Mouse (Mus musculus) Patski (cell line): ENCODE measurements at regions not wholly inside any gene's neighbourhood (a gene's known extent, or its start where the extent isn't known, plus 50 kb on each side); places are given as distances from the start of the nearest gene placed in this dataset.

Source experiments
- ATAC-seq: fragments of 100-300 bp; one replicate; pipeline ENCODE4 v1.8.0; 2021
- CTCF ChIA-PET: fragments of 350-600 bp; sonication (Branson Sonifier 250); formaldehyde crosslinking; loops from one replicate; lab custom pipeline; 2022; ENCODE audit warnings: inconsistent platforms; lab: Charles Lee
- POLR2A ChIA-PET: fragments of 350-600 bp; sonication (Branson Sonifier 250); formaldehyde crosslinking; loops from one replicate; lab custom pipeline; 2022; ENCODE audit warnings: antibody characterized with exemption, inconsistent platforms; lab: Charles Lee
- DNase-seq: peaks from one replicate; pipeline ENCODE4 v3.0.0-alpha.2; 2011; ENCODE audit warnings: low read depth, low spot score
- H3K27me3 ChIP-seq: fragments of 371-371 bp; one replicate; pipeline ENCODE4 v1.5.1; 2021
- CTCF ChIP-seq: fragments of 100-300 bp; IDR thresholded peaks from one replicate; pipeline ENCODE4 v1.5.1; 2021
- in situ Hi-C: fragments of 300-500 bp; cut with MboI; formaldehyde crosslinking; loops from 3 replicates; pipeline ENCODE4 v1.11.1; 2018; ENCODE audit warnings: low pct_unique_long_range_greater_than_20kb, mixed read lengths

- POLR2A ChIA-PET = no interaction called here
- in situ Hi-C loops = no loop called here
- no peak for TF ChIP-seq CTCF
- DNase-seq (no peak), ATAC-seq (no peak)
- CTCF ChIA-PET = interaction anchor here (1.1 kb wide), 1 partner anchor 17 kb away, joined by 3 read pairs; no protein-coding TSS in a partner anchor
- no peaks in the 10 kb centered on the region for H3K27me3 ChIP-seq
Observed at GRCm38 (mm10) chr3:37916281-37916680, 192.0 kb upstream of the Gm5148 start.

DNA sequence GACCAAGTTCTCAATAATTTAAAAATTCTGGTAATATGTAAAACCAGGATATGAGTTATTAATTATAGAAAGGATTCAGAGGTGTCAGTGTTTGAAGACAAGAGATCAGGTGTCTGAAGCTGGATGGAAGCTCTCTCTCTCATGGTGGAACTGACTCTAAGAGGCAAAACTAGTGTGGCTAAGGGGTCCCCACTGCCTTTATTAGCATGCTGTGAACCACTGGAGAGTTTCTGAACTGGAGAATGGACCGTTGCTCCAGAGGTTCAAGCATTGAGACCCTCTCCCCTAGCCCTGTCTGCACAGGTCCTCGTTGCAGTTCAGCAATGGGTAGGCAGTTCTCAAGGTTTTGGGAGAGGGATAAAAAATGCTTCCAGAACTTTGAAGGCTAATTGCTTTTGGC lies 191.4 kb upstream of the Gm5148 start:
- POLR2A ChIA-PET = no interaction called here

DNA sequence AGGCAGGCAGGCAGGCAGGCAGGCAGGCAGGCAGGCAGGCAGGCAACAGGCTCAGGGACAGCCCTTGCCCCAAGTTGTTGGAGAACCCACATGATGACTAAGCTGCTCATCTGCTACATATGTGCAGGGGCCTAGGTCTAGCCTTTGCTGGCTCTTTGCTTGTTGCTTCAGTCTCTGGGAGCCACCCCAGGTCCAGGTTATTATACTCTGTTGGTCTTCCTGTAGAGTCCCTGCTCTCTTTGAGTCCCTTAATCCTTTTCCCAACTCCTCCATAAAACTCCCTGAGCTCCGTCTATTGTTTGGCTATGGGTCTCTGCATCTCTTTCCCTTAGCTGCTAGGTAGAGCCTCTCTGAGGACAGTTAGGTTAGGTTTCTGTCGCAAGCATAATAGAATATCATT lies 189.8 kb upstream of the Gm5148 start:
- no peaks in the 10 kb centered on the region for H3K27me3 ChIP-seq
- DNase-seq = no peak
- CTCF ChIA-PET = no interaction called here
- in situ Hi-C loops = no loop called here
- POLR2A ChIA-PET = no interaction called here
- no peak for ATAC-seq
- no peak for TF ChIP-seq CTCF

More for the DNA sequence above, 191.4 kb upstream of the Gm5148 start:
- ATAC-seq (no peak), DNase-seq (no peak)
- H3K27me3 ChIP-seq = no peaks in the 10 kb centered on the region
- TF ChIP-seq CTCF = no peak
- in situ Hi-C loops = no loop called here
- CTCF ChIA-PET = no interaction called here

GRCm38 (mm10) chr3:37909821-37910220 lies 185.5 kb upstream of the Gm5148 start:
- ATAC-seq (no peak), DNase-seq (no peak)
- no peaks in the 10 kb centered on the region for H3K27me3 ChIP-seq
- in situ Hi-C loops = no loop called here
- no peak for TF ChIP-seq CTCF
- ChIA-PET POLR2A (no interaction called here), CTCF (no interaction called here)

- ATAC-seq (no peak), DNase-seq (no peak)
- ChIA-PET CTCF (no interaction called here), POLR2A (no interaction called here)
- TF ChIP-seq CTCF = no peak
- no peaks in the 10 kb centered on the region for H3K27me3 ChIP-seq
- in situ Hi-C loops = no loop called here
Observed at GRCm38 (mm10) chr3:37909008-37909407, 184.7 kb upstream of the Gm5148 start.

DNA sequence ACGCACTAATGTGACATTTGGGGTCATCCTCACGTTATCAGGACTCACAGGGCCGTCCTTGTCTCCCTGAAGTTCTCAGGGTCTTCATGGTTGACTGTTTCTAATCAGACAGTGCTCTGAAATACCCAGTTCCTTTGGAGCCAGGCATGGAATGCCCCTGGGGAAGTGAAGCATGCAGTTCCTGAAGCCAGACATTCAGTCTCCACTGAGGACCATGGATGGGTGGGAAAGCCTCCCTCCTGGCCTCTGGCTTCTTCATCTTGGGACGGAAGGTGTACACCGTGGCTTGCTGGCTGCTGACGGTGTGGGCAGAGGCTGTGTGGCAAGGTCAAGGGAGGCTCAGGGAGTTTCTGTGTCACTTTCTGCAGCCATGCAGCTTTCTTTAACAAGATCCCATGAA lies 184.2 kb upstream of the Gm5148 start:
- ATAC-seq (peak; percentile 24), DNase-seq (peak; percentile 65)
- ChIA-PET POLR2A (interaction anchor here (1.7 kb wide), 1 partner anchor 259 kb away, joined by 5 read pairs; no protein-coding TSS in a partner anchor), CTCF (interaction anchor here (0.9 to 1.0 kb wide), 2 partner anchors 15 to 26 kb away, joined by 3 read pairs; no protein-coding TSS in a partner anchor)
- no peak for TF ChIP-seq CTCF
- no peaks in the 10 kb centered on the region for H3K27me3 ChIP-seq
- in situ Hi-C loops = no loop called here

- POLR2A ChIA-PET = interaction anchor here (0.6 to 2.5 kb wide), 7 partner anchors 19 to 292 kb away, joined by 3 to 11 read pairs (median 3); partner anchors contain the start of gene Spry1
- CTCF ChIA-PET = interaction anchor here (0.9 to 1.0 kb wide), 2 partner anchors 14 to 25 kb away, joined by 3 read pairs; no protein-coding TSS in a partner anchor
- in situ Hi-C loops = no loop called here
- DNase-seq (no peak), ATAC-seq (peak; percentile 68)
- no peaks in the 10 kb centered on the region for H3K27me3 ChIP-seq
- TF ChIP-seq CTCF = no peak
Observed at GRCm38 (mm10) chr3:37907432-37908088, 183.3 kb upstream of the Gm5148 start.

DNA sequence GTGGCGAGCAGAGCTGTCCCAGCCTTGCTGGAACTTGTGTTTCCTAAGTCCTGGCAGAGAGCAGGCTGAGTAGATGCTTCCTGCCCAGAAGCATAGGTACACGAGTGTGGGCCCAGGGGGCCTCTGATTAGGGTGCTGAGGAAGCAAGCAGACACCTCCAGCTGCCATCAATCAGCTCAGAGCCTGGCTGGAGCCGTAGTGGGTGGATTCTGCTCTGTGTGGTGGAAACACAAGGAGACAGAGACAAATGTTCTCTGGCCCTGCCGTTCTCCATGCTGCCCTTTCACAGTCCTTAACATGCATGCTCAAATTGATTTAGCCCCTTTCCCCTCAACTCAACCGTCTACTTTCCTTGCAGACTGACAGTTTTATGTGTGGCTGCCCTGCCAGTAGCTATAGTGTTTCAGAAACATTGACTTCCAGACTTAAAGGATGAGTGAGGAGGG lies 182.5 kb upstream of the Gm5148 start:
- ChIA-PET CTCF (no interaction called here), POLR2A (interaction anchor here (0.6 to 2.5 kb wide), 7 partner anchors 18 to 293 kb away, joined by 3 to 11 read pairs (median 3); partner anchors contain the start of gene Spry1)
- no peak for TF ChIP-seq CTCF
- in situ Hi-C loops = no loop called here
- DNase-seq (no peak), ATAC-seq (peak; percentile 26)
- no peaks in the 10 kb centered on the region for H3K27me3 ChIP-seq

GRCm38 (mm10) chr3:37904188-37904587 lies 179.9 kb upstream of the Gm5148 start:
- TF ChIP-seq CTCF = no peak
- in situ Hi-C loops = no loop called here
- DNase-seq (no peak), ATAC-seq (no peak)
- ChIA-PET CTCF (interaction anchor here (0.7 kb wide), 1 partner anchor 31 kb away, joined by 3 read pairs; no protein-coding TSS in a partner anchor), POLR2A (no interaction called here)
- H3K27me3 ChIP-seq = no peaks in the 10 kb centered on the region

GRCm38 (mm10) chr3:37903482-37903881 lies 179.2 kb upstream of the Gm5148 start:
- H3K27me3 ChIP-seq = no peaks in the 10 kb centered on the region
- ChIA-PET POLR2A (interaction anchor here (0.9 kb wide), 1 partner anchor 18 kb away, joined by 4 read pairs; no protein-coding TSS in a partner anchor), CTCF (no interaction called here)
- in situ Hi-C loops = no loop called here
- no peak for DNase-seq
- TF ChIP-seq CTCF = no peak
- ATAC-seq = no peak

- DNase-seq = no peak
- ChIA-PET POLR2A (interaction anchor here (0.9 kb wide), 1 partner anchor 18 kb away, joined by 4 read pairs; no protein-coding TSS in a partner anchor), CTCF (interaction anchor here (0.9 kb wide), 1 partner anchor 9 kb away, joined by 3 read pairs; no protein-coding TSS in a partner anchor)
- no peak for TF ChIP-seq CTCF
- in situ Hi-C loops = no loop called here
- ATAC-seq = no peak
- H3K27me3 ChIP-seq = no peaks in the 10 kb centered on the region
Observed at GRCm38 (mm10) chr3:37903021-37903420, 178.7 kb upstream of the Gm5148 start.
